Mouse (Mus musculus) lung, embryonic 16.5 days (tissue): ENCODE data around the gene Ints3. TPM values are rescaled to one million over a fixed set of nuclear protein-coding genes. Genes with fewer than 3 reads are reported as not detected.

Source experiments
- ATAC-seq: fragments of 200-750 bp; cut with Nextera tagmentation; 2 replicates; pipeline ENCODE4 v1.8.0; 2017; ENCODE audit warnings: low read depth, mild to moderate bottlenecking, moderate library complexity
- H3K27ac ChIP-seq: fragments of 300-500 bp; sonication (generic); 2 replicates; pipeline ENCODE4 v1.5.1; 2014; ENCODE audit warnings: mild to moderate bottlenecking, control low read depth, low read length
- H3K27me3 ChIP-seq: fragments of 300-500 bp; sonication (generic); 2 replicates; pipeline ENCODE4 v1.6.1; 2014; ENCODE audit warnings: low read depth, low read length, mixed read lengths; ENCODE audit not compliant: control insufficient read depth, insufficient read depth
- H3K36me3 ChIP-seq: fragments of 300-500 bp; sonication (generic); 2 replicates; pipeline ENCODE4 v1.6.1; 2014; ENCODE audit warnings: low read length; ENCODE audit not compliant: control insufficient read depth, insufficient read depth
- H3K4me1 ChIP-seq: fragments of 300-500 bp; sonication (generic); replicated peaks from 2 replicates; pipeline ENCODE4 v1.6.1; 2014; ENCODE audit warnings: low read length, mixed read lengths; ENCODE audit not compliant: control insufficient read depth, insufficient read depth
- H3K4me2 ChIP-seq: fragments of 300-500 bp; sonication (generic); 2 replicates; pipeline ENCODE4 v1.6.1; 2014; ENCODE audit warnings: low read depth, low read length, control low read depth
- H3K4me3 ChIP-seq: fragments of 300-500 bp; sonication (generic); 2 replicates; pipeline ENCODE4 v1.5.1; 2014; ENCODE audit warnings: mild to moderate bottlenecking, low read length, control low read depth
- H3K9ac ChIP-seq: fragments of 300-500 bp; sonication (generic); 2 replicates; pipeline ENCODE4 v1.6.1; 2014; ENCODE audit warnings: low read length, control low read depth
- H3K9me3 ChIP-seq: fragments of 300-500 bp; sonication (generic); 2 replicates; pipeline ENCODE4 v1.6.1; 2016; ENCODE audit warnings: low read length; ENCODE audit not compliant: control insufficient read depth
- WGBS: fragments of 180-500 bp; shearing (Covaris S2); extraction: QIAGEN DNeasy Blood & Tissue Kit; methylation state at CpG from one replicate; pipeline ENCODE4 v1.1.7; 2014; 5-methylcytosine and 5-hydroxymethylcytosine counted together
- polyA plus RNA-seq: library from polyadenylated mRNA; unstranded; fragments of >200 nt; fragmentation: Nextera tagmentation; extraction: Ambion mirVana; gene quantifications from 2 replicates; pipeline ENCODE4 v1.2.1, GENCODE M21; 2015

Ints3 gene
- polyA plus RNA-seq, 1 experiment from 2014 or later, result 28.7 TPM

- Histone ChIP-seq H3K27ac (peak overlapping the region; percentile 80), H3K4me2 (peak overlapping the region; percentile 93), H3K4me1 (peaks cover 8% of the 10 kb centered on the region), H3K27me3 (peaks cover 7% of the 10 kb centered on the region), H3K4me3 (peak overlapping the region; percentile 75), H3K36me3 (no peaks in the 10 kb centered on the region), H3K9me3 (no peaks in the 10 kb centered on the region), H3K9ac (peak overlapping the region; percentile 81)
- ATAC-seq, result peak; percentile 66
- 8% methylated on average over 37 of the region's 37 CpGs for WGBS
Measured at GRCm38 (mm10) chr3:90464552-90465080, 31.2 kb upstream of the Ints3 start.

DNA sequence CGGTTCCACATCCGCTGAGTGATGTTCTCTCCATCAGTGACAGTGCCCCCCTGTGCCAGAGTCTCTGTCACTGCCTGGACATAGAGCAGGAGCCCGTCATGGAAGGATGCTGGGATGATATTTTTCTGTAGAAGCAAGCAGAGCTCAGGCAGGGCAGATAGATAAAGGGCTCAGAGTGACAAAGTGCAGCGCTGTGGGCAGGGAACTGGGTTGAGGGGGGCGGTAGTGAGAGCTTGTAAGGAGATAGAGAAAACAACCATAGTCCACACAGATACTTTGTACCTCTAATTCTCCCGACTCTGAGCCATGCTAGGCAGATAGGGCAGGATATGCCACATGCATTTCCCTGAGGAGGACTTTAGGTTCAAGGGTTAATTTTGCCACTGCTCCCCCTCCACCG lies 29.2 kb upstream of the Ints3 start:
- Histone ChIP-seq H3K36me3 (no peaks in the 10 kb centered on the region), H3K27me3 (peaks cover 7% of the 10 kb centered on the region), H3K27ac (no peak overlapping the region), H3K9me3 (no peaks in the 10 kb centered on the region), H3K4me1 (peaks cover 8% of the 10 kb centered on the region), H3K4me2 (peak overlapping the region; percentile 93), H3K4me3 (peak overlapping the region; percentile 75), H3K9ac (peak overlapping the region; percentile 40; the same call in 1 of the 2 replicates)
- no peak for ATAC-seq
- 34% methylated on average over 7 of the region's 7 CpGs for WGBS

DNA sequence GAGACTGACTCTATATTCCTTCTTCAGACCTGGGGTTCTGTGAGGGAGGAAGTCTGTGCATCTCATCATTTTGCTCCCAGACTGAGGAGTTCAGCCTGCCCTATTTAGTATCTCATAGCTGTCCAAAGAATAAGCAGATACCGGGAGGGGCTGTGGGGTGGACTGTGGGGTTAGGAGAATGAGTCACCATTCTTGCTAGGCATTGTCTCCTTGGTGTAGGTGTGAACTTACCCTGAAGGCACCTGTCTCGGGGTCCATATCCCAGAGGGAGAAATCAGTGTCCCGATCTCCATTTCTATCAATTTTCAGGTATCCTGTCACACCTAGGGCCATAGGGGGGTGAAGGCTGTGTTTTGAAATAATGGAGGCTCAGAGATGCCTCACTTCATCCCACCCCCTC lies 28.5 kb upstream of the Ints3 start:
- no peak for ATAC-seq
- H3K9ac ChIP-seq, result no peak overlapping the region
- no peaks in the 10 kb centered on the region for H3K36me3 ChIP-seq
- no peak overlapping the region for H3K4me2 ChIP-seq
- 79% methylated on average over 3 of the region's 3 CpGs for WGBS
- peaks cover 7% of the 10 kb centered on the region for H3K27me3 ChIP-seq
- peaks cover 7% of the 10 kb centered on the region for H3K4me1 ChIP-seq
- H3K27ac ChIP-seq, result no peak overlapping the region
- H3K9me3 ChIP-seq, result no peaks in the 10 kb centered on the region
- H3K4me3 ChIP-seq, result no peak overlapping the region

GRCm38 (mm10) chr3:90460315-90460714 lies 26.9 kb upstream of the Ints3 start:
- no peak for ATAC-seq
- peaks cover 5% of the 10 kb centered on the region for H3K27me3 ChIP-seq
- no peak overlapping the region; the same call in 1 of the 2 replicates for H3K27ac ChIP-seq
- H3K4me3 ChIP-seq, result no peak overlapping the region
- H3K9ac ChIP-seq, result no peak overlapping the region
- H3K4me2 ChIP-seq, result no peak overlapping the region
- WGBS, result 65% methylated on average over 5 of the region's 5 CpGs
- H3K36me3 ChIP-seq, result no peaks in the 10 kb centered on the region
- H3K9me3 ChIP-seq, result no peaks in the 10 kb centered on the region
- H3K4me1 ChIP-seq, result peaks cover 2% of the 10 kb centered on the region

DNA sequence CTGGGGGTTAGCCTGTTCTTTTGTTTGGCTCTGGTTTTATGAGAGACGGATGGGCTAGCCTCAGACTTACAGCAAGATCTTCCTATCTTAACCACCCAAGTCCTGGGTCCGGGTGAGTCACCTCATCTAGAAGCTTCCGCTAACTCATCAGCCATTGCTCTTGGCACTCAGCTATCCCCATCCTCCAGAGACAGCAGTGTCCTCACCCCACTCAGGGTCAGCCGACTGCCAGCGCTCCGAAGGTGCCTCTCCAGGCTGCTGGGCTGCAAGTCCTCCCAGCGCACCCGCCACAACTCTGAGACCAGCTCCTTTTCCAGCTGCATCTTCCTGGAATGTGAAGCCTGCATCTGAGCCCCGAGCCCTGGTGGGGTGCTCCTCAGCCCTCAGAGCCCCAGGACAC lies 26.3 kb upstream of the Ints3 start:
- Histone ChIP-seq H3K27ac (no peak overlapping the region; the same call in 1 of the 2 replicates), H3K36me3 (no peaks in the 10 kb centered on the region), H3K4me1 (peaks cover 2% of the 10 kb centered on the region; the same call in 1 of the 2 replicates), H3K4me2 (no peak overlapping the region), H3K9me3 (no peaks in the 10 kb centered on the region), H3K9ac (no peak overlapping the region), H3K27me3 (no peaks in the 10 kb centered on the region; the same call in 1 of the 2 replicates), H3K4me3 (no peak overlapping the region)
- 72% methylated on average over 9 of the region's 9 CpGs for WGBS
- no peak for ATAC-seq

GRCm38 (mm10) chr3:90454931-90455330 lies 21.5 kb upstream of the Ints3 start:
- no peaks in the 10 kb centered on the region for H3K36me3 ChIP-seq

GRCm38 (mm10) chr3:90451396-90452095 lies 18.1 kb upstream of the Ints3 start:
- Histone ChIP-seq H3K4me2 (peak overlapping the region; percentile 45), H3K9me3 (no peaks in the 10 kb centered on the region), H3K9ac (peak overlapping the region; percentile 45; the same call in 1 of the 2 replicates), H3K27ac (peak overlapping the region; percentile 62), H3K36me3 (no peaks in the 10 kb centered on the region), H3K4me3 (peak overlapping the region; percentile 25; the same call in 1 of the 2 replicates), H3K4me1 (peaks cover 8% of the 10 kb centered on the region), H3K27me3 (no peaks in the 10 kb centered on the region)
- ATAC-seq, result peak; percentile 2; the same call in 1 of the 2 replicates
- WGBS, result 35% methylated on average over 10 of the region's 10 CpGs

More at GRCm38 (mm10) chr3:90454931-90455330, 21.5 kb upstream of the Ints3 start:
- no peaks in the 10 kb centered on the region for H3K27me3 ChIP-seq
- H3K4me2 ChIP-seq, result no peak overlapping the region
- H3K27ac ChIP-seq, result no peak overlapping the region
- no peak for ATAC-seq
- 83% methylated on average over 14 of the region's 14 CpGs for WGBS
- H3K9me3 ChIP-seq, result no peaks in the 10 kb centered on the region
- no peak overlapping the region for H3K9ac ChIP-seq
- no peak overlapping the region for H3K4me3 ChIP-seq
- peaks cover 4% of the 10 kb centered on the region; the same call in 1 of the 2 replicates for H3K4me1 ChIP-seq

GRCm38 (mm10) chr3:90450874-90451273 lies 17.5 kb upstream of the Ints3 start:
- no peak for ATAC-seq
- H3K4me2 ChIP-seq, result peak overlapping the region; percentile 45
- H3K4me3 ChIP-seq, result peak overlapping the region; percentile 25; the same call in 1 of the 2 replicates
- no peaks in the 10 kb centered on the region for H3K9me3 ChIP-seq
- no peaks in the 10 kb centered on the region for H3K36me3 ChIP-seq
- peak overlapping the region; percentile 62 for H3K27ac ChIP-seq
- WGBS, result 18% methylated on average over 12 of the region's 12 CpGs
- H3K4me1 ChIP-seq, result peaks cover 8% of the 10 kb centered on the region
- H3K27me3 ChIP-seq, result no peaks in the 10 kb centered on the region
- H3K9ac ChIP-seq, result peak overlapping the region; percentile 45

- Histone ChIP-seq H3K9ac (no peak overlapping the region), H3K27me3 (no peaks in the 10 kb centered on the region), H3K36me3 (no peaks in the 10 kb centered on the region), H3K4me1 (peaks cover 10% of the 10 kb centered on the region), H3K4me3 (no peak overlapping the region), H3K4me2 (no peak overlapping the region), H3K9me3 (peaks cover 2% of the 10 kb centered on the region; the same call in 1 of the 2 replicates), H3K27ac (peak overlapping the region; percentile 35)
- 49% methylated on average over 6 of the region's 6 CpGs for WGBS
- no peak for ATAC-seq
Measured at GRCm38 (mm10) chr3:90448626-90449025, 15.2 kb upstream of the Ints3 start.
